Mouse (Mus musculus) frontal cortex, postnatal 36 days (tissue): ENCODE measurements at regions not wholly inside any gene's neighbourhood (a gene's known extent, or its start where the extent isn't known, plus 50 kb on each side); places are given as distances from the start of the nearest gene placed in this dataset.
"Not testable (repeated sequence)": the region's sequence is repeated elsewhere in the genome, so short reads cannot be mapped to it uniquely, and the experiment has no call there.

Experiments
- DNase-seq, 2 experiments: peaks; one replicate each; pipeline ENCODE4 v3.0.0; 2022; ENCODE audit warnings: low spot score in 2 of 2

- DNase-seq = no peak
Observed at GRCm38 (mm10) chr9:85920745-85921614, 78.8 kb downstream of the Tpbg start.

GRCm38 (mm10) chr9:85925259-85925658 is 83.1 kb downstream of the Tpbg start:
- no peak for DNase-seq

- DNase-seq = peak; percentile 9 to 16
Observed at GRCm38 (mm10) chr9:85932209-85932608, 90.0 kb downstream of the Tpbg start.

- DNase-seq = not testable (repeated sequence)
Observed at GRCm38 (mm10) chr9:85943066-85943684, 101.0 kb downstream of the Tpbg start.

GRCm38 (mm10) chr9:85948495-85949137 is 106.4 kb downstream of the Tpbg start:
- DNase-seq = peak; percentile 45 to 68

- no peak for DNase-seq
Observed at GRCm38 (mm10) chr9:85951777-85952176, 109.6 kb downstream of the Tpbg start.

- no peak for DNase-seq
Observed at GRCm38 (mm10) chr9:85970076-85970475, 127.9 kb downstream of the Tpbg start.

GRCm38 (mm10) chr9:85981428-85981827 is 139.2 kb downstream of the Tpbg start:
- DNase-seq = no peak

GRCm38 (mm10) chr9:85983516-85983915 is 141.3 kb downstream of the Tpbg start:
- not testable (repeated sequence) for DNase-seq

- DNase-seq = no peak
Observed at GRCm38 (mm10) chr9:85985671-85986070, 143.5 kb downstream of the Tpbg start.

- DNase-seq = no peak
Observed at GRCm38 (mm10) chr9:85986142-85986541, 144.0 kb downstream of the Tpbg start.

GRCm38 (mm10) chr9:86002996-86003395 is 160.8 kb downstream of the Tpbg start:
- no peak for DNase-seq

GRCm38 (mm10) chr9:86011661-86012060 is 169.5 kb downstream of the Tpbg start:
- no peak for DNase-seq

GRCm38 (mm10) chr9:86015841-86016240 is 173.7 kb downstream of the Tpbg start:
- DNase-seq = no peak

- no peak for DNase-seq
Observed at GRCm38 (mm10) chr9:86020133-86020532, 178.0 kb downstream of the Tpbg start.

GRCm38 (mm10) chr9:86020765-86021164 is 178.6 kb downstream of the Tpbg start:
- no peak for DNase-seq

- DNase-seq = peak; percentile 16 to 25
Observed at GRCm38 (mm10) chr9:86030738-86031137, 188.6 kb downstream of the Tpbg start.

- no peak for DNase-seq
Observed at GRCm38 (mm10) chr9:86044098-86044497, 201.9 kb downstream of the Tpbg start.

GRCm38 (mm10) chr9:86058116-86058515 is 215.9 kb downstream of the Tpbg start:
- DNase-seq = no peak

GRCm38 (mm10) chr9:86060049-86060448 is 217.9 kb downstream of the Tpbg start:
- no peak for DNase-seq

- DNase-seq = no peak
Observed at GRCm38 (mm10) chr9:86061230-86061629, 219.1 kb downstream of the Tpbg start.

GRCm38 (mm10) chr9:86079275-86079674 is 237.1 kb downstream of the Tpbg start:
- no peak for DNase-seq

GRCm38 (mm10) chr9:86081873-86082272 is 239.7 kb downstream of the Tpbg start:
- DNase-seq = no peak
